Mouse (Mus musculus) hindbrain, embryonic 13.5 days (tissue): ENCODE results near the gene Rfk. TPM values are rescaled to one million over a fixed set of nuclear protein-coding genes. Genes with fewer than 3 reads are reported as not detected.

ENCODE experiments used
- ATAC-seq: fragments of 200-750 bp; cut with Nextera tagmentation; 2 replicates; pipeline ENCODE4 v1.8.0; 2017; ENCODE audit warnings: moderate TSS enrichment; ENCODE audit not compliant: low FRiP score
- H3K27ac ChIP-seq: fragments of 300-500 bp; sonication (generic); 2 replicates; pipeline ENCODE4 v1.5.1; 2015; ENCODE audit warnings: inconsistent platforms, mild to moderate bottlenecking, moderate library complexity
- H3K27me3 ChIP-seq: fragments of 300-500 bp; sonication (generic); 2 replicates; pipeline ENCODE4 v1.6.1; 2015; ENCODE audit warnings: mild to moderate bottlenecking, inconsistent platforms
- H3K36me3 ChIP-seq: fragments of 300-500 bp; sonication (generic); 2 replicates; pipeline ENCODE4 v1.6.1; 2015; ENCODE audit warnings: mild to moderate bottlenecking, inconsistent platforms
- H3K4me1 ChIP-seq: fragments of 300-500 bp; sonication (generic); replicated peaks from 2 replicates; pipeline ENCODE4 v1.6.1; 2015; ENCODE audit warnings: inconsistent platforms
- H3K4me2 ChIP-seq: fragments of 300-500 bp; sonication (generic); 2 replicates; pipeline ENCODE4 v1.6.1; 2015; ENCODE audit warnings: inconsistent platforms, mild to moderate bottlenecking, moderate library complexity
- H3K4me3 ChIP-seq: fragments of 300-500 bp; sonication (generic); 2 replicates; pipeline ENCODE4 v1.5.1; 2015; ENCODE audit warnings: mild to moderate bottlenecking, inconsistent platforms
- H3K9ac ChIP-seq: fragments of 300-500 bp; sonication (generic); 2 replicates; pipeline ENCODE4 v1.6.1; 2015; ENCODE audit warnings: mild to moderate bottlenecking, inconsistent platforms
- H3K9me3 ChIP-seq: fragments of 300-500 bp; sonication (generic); 2 replicates; pipeline ENCODE4 v1.6.1; 2016; ENCODE audit warnings: inconsistent platforms
- WGBS: fragments of 180-500 bp; shearing (Covaris S2); methylation state at CpG from one replicate; pipeline ENCODE4 v1.1.7; 2015; 5-methylcytosine and 5-hydroxymethylcytosine counted together
- polyA plus RNA-seq: library from polyadenylated mRNA; unstranded; fragments of >200 nt; fragmentation: Nextera tagmentation; extraction: Ambion mirVana; gene quantifications from 2 replicates; pipeline ENCODE4 v1.2.1, GENCODE M21; 2015

Gene Rfk
- polyA plus RNA-seq, 1 experiment from 2014 or later, result 81.3 TPM

GRCm38 (mm10) chr19:17359315-17359890 lies 34.4 kb upstream of the Rfk start:
- peaks cover 8% of the 10 kb centered on the region for H3K4me1 ChIP-seq
- no peak overlapping the region for H3K4me3 ChIP-seq
- H3K36me3 ChIP-seq, result no peaks in the 10 kb centered on the region
- H3K27ac ChIP-seq, result no peak overlapping the region
- no peak overlapping the region for H3K4me2 ChIP-seq
- no peak overlapping the region for H3K9ac ChIP-seq
- 81% methylated on average over 14 of the region's 14 CpGs for WGBS
- H3K9me3 ChIP-seq, result no peaks in the 10 kb centered on the region
- ATAC-seq, result no peak
- peaks cover 32% of the 10 kb centered on the region for H3K27me3 ChIP-seq

GRCm38 (mm10) chr19:17361181-17361580 lies 32.7 kb upstream of the Rfk start:
- WGBS, result 79% methylated on average over 2 of the region's 2 CpGs
- ATAC-seq, result no peak
- no peak overlapping the region for H3K27ac ChIP-seq

DNA sequence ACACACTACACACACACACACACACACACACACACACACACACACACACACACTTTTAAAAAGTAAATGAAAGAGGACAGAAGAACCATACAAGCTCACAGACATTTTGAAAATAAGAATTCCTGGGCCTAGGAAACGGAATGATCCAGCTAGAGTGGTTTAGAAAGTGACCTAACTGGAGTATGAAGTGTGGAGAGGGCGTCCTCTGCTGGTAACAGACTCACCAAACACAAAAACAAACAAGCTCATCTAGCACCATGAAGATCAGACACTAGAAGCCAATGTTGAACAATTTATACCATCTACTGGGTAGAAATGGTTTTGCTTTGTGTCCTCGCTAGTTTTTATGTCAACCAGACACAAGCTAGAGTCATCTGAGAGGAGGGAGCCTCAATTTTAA lies 29.1 kb upstream of the Rfk start:
- Histone ChIP-seq H3K27ac (no peak overlapping the region), H3K36me3 (no peaks in the 10 kb centered on the region), H3K4me1 (no peaks in the 10 kb centered on the region), H3K9ac (no peak overlapping the region), H3K4me3 (no peak overlapping the region), H3K27me3 (no peaks in the 10 kb centered on the region), H3K9me3 (no peaks in the 10 kb centered on the region), H3K4me2 (no peak overlapping the region)
- no peak for ATAC-seq
- WGBS, result 35% methylated on average over 3 of the region's 3 CpGs

More at GRCm38 (mm10) chr19:17361181-17361580, 32.7 kb upstream of the Rfk start:
- peaks cover 14% of the 10 kb centered on the region for H3K27me3 ChIP-seq
- H3K4me3 ChIP-seq, result no peak overlapping the region
- peaks cover 4% of the 10 kb centered on the region for H3K4me1 ChIP-seq
- H3K36me3 ChIP-seq, result no peaks in the 10 kb centered on the region
- no peaks in the 10 kb centered on the region for H3K9me3 ChIP-seq
- no peak overlapping the region for H3K9ac ChIP-seq
- no peak overlapping the region for H3K4me2 ChIP-seq

DNA sequence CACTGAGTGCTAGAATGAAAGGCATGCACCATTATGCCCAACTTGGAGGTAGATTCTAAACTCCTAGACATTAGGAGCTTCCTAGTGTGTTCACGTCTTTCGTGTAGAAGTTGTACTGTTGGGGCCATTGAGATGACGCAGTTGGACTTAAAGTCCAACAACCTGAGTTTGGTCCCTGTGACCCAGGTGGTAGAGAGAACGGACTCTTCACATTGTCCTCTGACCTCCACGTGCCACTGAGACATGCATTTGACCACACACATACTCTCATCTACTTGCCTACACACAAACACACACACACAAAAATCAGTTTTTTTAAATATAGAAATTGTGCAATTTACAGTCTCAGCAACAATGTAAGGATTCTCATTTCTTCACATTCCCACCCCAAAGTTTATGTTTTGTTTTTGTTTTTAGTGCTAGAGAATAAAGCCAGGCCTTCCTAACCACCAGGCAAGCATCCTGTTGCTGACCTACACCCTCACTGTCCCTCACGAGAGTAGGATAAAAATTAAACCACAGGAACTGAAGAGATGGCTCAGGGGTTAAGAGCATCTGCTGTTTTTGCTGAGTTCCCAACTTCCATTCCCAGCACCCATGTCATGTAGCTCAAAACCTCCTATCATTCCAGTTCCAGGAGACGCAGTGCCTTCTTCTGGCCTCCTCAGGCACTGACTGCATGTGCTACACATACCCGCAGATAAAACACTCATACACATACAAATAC lies 27.3 kb upstream of the Rfk start:
- Histone ChIP-seq H3K9me3 (no peaks in the 10 kb centered on the region), H3K4me2 (no peak overlapping the region), H3K27me3 (no peaks in the 10 kb centered on the region), H3K4me1 (no peaks in the 10 kb centered on the region), H3K9ac (no peak overlapping the region), H3K27ac (no peak overlapping the region), H3K36me3 (no peaks in the 10 kb centered on the region), H3K4me3 (no peak overlapping the region)
- ATAC-seq, result no peak
- 93% methylated on average over 8 of the region's 8 CpGs for WGBS

DNA sequence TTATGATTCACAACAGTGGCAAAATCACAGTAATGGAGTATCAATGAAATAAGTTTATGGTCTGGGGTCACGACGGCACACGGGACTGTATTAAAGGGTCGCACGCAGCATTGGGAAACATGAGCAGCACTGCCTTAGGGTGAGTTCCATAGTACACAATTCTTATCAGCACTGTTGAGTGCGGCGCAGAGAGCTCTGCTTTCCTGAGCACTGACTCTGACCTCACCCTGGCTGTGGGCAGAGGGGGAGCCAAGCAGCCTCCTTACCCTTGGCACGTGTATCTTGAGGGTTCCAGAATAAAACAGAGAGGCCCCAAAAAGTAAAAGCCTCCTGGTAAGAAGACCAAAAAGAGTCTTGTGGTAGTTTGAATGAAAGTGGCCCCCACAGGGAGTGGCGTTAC lies 25.3 kb upstream of the Rfk start:
- H3K27ac ChIP-seq, result no peak overlapping the region
- WGBS, result 91% methylated on average over 9 of the region's 9 CpGs
- no peaks in the 10 kb centered on the region for H3K27me3 ChIP-seq
- no peak overlapping the region for H3K4me3 ChIP-seq
- H3K9me3 ChIP-seq, result no peaks in the 10 kb centered on the region
- no peaks in the 10 kb centered on the region for H3K4me1 ChIP-seq
- H3K36me3 ChIP-seq, result no peaks in the 10 kb centered on the region
- no peak for ATAC-seq
- H3K9ac ChIP-seq, result no peak overlapping the region
- no peak overlapping the region for H3K4me2 ChIP-seq

DNA sequence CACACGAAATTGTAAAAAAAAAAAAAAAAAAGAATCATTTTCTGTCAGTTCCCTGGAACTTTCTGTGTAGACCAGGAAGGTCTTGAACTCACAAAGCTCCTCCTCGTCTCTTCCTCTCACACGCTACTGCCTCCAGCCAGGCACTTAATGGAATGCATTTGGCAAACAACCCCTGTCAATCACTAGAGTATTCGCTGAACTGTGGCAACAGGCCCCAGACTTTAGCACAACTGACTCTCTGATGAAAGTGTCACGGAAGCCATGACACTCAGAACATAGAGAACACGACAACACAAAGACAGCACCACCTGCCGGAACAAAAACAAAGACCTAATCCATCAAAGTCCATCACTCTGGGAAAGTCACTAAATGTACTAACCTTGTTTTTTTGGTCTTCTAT lies 24.3 kb upstream of the Rfk start:
- ATAC-seq, result no peak
- Histone ChIP-seq H3K27me3 (no peaks in the 10 kb centered on the region), H3K4me2 (no peak overlapping the region), H3K9ac (no peak overlapping the region), H3K9me3 (no peaks in the 10 kb centered on the region), H3K4me3 (no peak overlapping the region), H3K4me1 (no peaks in the 10 kb centered on the region), H3K27ac (no peak overlapping the region), H3K36me3 (no peaks in the 10 kb centered on the region)
- WGBS, result 41% methylated on average over 7 of the region's 7 CpGs

GRCm38 (mm10) chr19:17372701-17373100 lies 21.1 kb upstream of the Rfk start, which contains the start of gene Gcnt1:
Gcnt1 (minus strand) TSS chr19:17372844.
- Histone ChIP-seq H3K27ac (no peak within 1 kb of the TSS), H3K27me3 (no peaks in the 10 kb centered on the region), H3K4me3 (no peak within 1 kb of the TSS), H3K9ac (no peak within 1 kb of the TSS), H3K4me2 (no peak within 1 kb of the TSS), H3K36me3 (no peaks in the 10 kb centered on the region), H3K4me1 (no peaks in the 10 kb centered on the region), H3K9me3 (no peaks in the 10 kb centered on the region)
- WGBS, result 85% methylated on average over 3 of the region's 3 CpGs
- ATAC-seq, result no peak

DNA sequence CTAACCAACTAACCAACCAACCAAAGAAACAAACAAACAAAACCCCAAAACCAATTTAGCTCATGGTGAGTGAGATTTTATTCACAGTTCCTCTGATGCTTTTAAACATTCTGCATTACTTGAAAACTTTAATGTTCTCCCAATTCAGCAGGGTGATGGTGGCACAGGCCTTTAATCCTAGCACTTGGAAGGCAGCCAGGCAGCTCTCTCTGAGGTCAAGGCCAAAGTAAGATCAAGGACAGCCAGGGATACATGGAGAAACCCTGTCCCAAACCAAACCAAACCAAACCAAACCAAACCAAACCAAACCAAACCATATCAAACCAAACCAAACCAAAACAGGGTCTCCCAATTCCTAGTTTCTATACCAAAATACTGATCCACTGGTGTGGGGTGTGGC lies 15.0 kb upstream of the Rfk start:
- Histone ChIP-seq H3K4me1 (no peaks in the 10 kb centered on the region), H3K9me3 (no peaks in the 10 kb centered on the region), H3K27me3 (no peaks in the 10 kb centered on the region), H3K4me3 (no peak overlapping the region), H3K4me2 (no peak overlapping the region), H3K9ac (no peak overlapping the region), H3K36me3 (no peaks in the 10 kb centered on the region), H3K27ac (no peak overlapping the region)
- no peak for ATAC-seq

DNA sequence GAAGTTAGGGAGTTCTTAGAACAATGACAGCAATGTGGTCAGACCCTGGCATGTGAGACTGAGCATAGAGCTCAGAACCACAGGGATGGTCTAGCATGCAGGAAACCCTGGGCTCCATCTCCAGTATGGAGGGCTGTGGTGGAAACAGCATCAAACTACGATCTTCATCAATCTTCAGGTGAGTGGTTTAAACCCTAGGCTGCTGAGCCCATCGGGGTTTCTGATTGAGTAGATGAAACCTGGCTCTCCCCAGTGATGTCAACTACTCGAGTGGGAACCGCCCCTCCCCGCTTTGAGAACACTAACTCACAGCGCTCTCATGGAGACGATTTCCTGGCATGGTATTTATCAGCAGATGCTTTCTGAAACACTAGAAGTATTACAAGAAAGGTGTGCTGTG lies 13.3 kb upstream of the Rfk start:
- Histone ChIP-seq H3K9me3 (no peaks in the 10 kb centered on the region), H3K36me3 (no peaks in the 10 kb centered on the region), H3K4me2 (no peak overlapping the region), H3K27ac (no peak overlapping the region), H3K27me3 (no peaks in the 10 kb centered on the region), H3K9ac (no peak overlapping the region), H3K4me3 (no peak overlapping the region), H3K4me1 (no peaks in the 10 kb centered on the region)
- WGBS, result 83% methylated on average over 7 of the region's 7 CpGs
- no peak for ATAC-seq

- no peak overlapping the region for H3K9ac ChIP-seq
- ATAC-seq, result no peak
- no peak overlapping the region for H3K4me3 ChIP-seq
- H3K36me3 ChIP-seq, result no peaks in the 10 kb centered on the region
- no peak overlapping the region for H3K4me2 ChIP-seq
- no peaks in the 10 kb centered on the region for H3K9me3 ChIP-seq
- peaks cover 6% of the 10 kb centered on the region; the same call in 1 of the 2 replicates for H3K4me1 ChIP-seq
- H3K27me3 ChIP-seq, result no peaks in the 10 kb centered on the region
- H3K27ac ChIP-seq, result no peak overlapping the region
- WGBS, result 87% methylated on average over 6 of the region's 6 CpGs
These were observed 10.9 kb upstream of the Rfk start for GRCm38 (mm10) chr19:17382807-17383397.

GRCm38 (mm10) chr19:17385022-17385421 lies 8.8 kb upstream of the Rfk start:
- peaks cover 6% of the 10 kb centered on the region; the same call in 1 of the 2 replicates for H3K4me1 ChIP-seq
- ATAC-seq, result no peak
- 96% methylated on average over 4 of the region's 4 CpGs for WGBS

GRCm38 (mm10) chr19:17385426-17385825 lies 8.4 kb upstream of the Rfk start:
- no peak overlapping the region for H3K9ac ChIP-seq
- no peak for ATAC-seq
- no peak overlapping the region for H3K4me3 ChIP-seq
- H3K27me3 ChIP-seq, result no peaks in the 10 kb centered on the region
- no peak overlapping the region for H3K4me2 ChIP-seq
- H3K4me1 ChIP-seq, result peaks cover 6% of the 10 kb centered on the region; the same call in 1 of the 2 replicates
- no peak overlapping the region for H3K27ac ChIP-seq
- no peaks in the 10 kb centered on the region for H3K36me3 ChIP-seq
- H3K9me3 ChIP-seq, result no peaks in the 10 kb centered on the region
- 55% methylated on average over 1 of the region's 1 CpGs for WGBS

More at GRCm38 (mm10) chr19:17385022-17385421, 8.8 kb upstream of the Rfk start:
- no peak overlapping the region for H3K4me3 ChIP-seq
- no peaks in the 10 kb centered on the region for H3K27me3 ChIP-seq
- no peaks in the 10 kb centered on the region for H3K36me3 ChIP-seq
- no peaks in the 10 kb centered on the region for H3K9me3 ChIP-seq
- H3K9ac ChIP-seq, result no peak overlapping the region
- no peak overlapping the region for H3K4me2 ChIP-seq
- H3K27ac ChIP-seq, result no peak overlapping the region

DNA sequence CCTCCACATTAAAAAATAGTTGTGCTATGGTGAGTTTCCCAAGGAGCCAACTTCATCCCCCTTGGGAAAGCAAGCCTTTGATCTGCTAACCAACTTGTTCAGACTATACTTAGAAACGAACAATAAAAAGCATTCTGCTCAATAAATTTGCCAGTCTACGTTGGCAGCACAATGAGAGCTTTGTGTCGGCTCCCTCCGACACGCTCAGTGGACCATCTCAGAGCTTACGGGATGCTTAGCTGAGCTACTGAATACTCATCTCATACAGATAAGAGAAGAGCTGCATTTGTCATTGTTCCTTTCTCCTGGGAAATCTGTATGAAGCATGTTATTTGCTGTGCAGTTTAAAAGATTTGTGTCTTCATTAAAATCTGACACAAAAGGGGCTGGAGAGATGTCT lies 7.4 kb upstream of the Rfk start:
- no peak overlapping the region for H3K4me2 ChIP-seq
- peaks cover 6% of the 10 kb centered on the region; the same call in 1 of the 2 replicates for H3K4me1 ChIP-seq
- H3K27me3 ChIP-seq, result no peaks in the 10 kb centered on the region
- H3K9me3 ChIP-seq, result no peaks in the 10 kb centered on the region
- no peak; the same call in 1 of the 2 replicates for ATAC-seq
- H3K36me3 ChIP-seq, result no peaks in the 10 kb centered on the region
- H3K27ac ChIP-seq, result no peak overlapping the region
- no peak overlapping the region for H3K4me3 ChIP-seq
- no peak overlapping the region for H3K9ac ChIP-seq
- WGBS, result 24% methylated on average over 6 of the region's 6 CpGs
